ENCODE assay signal across 19 mouse cellular contexts in the genomic region with DNA sequence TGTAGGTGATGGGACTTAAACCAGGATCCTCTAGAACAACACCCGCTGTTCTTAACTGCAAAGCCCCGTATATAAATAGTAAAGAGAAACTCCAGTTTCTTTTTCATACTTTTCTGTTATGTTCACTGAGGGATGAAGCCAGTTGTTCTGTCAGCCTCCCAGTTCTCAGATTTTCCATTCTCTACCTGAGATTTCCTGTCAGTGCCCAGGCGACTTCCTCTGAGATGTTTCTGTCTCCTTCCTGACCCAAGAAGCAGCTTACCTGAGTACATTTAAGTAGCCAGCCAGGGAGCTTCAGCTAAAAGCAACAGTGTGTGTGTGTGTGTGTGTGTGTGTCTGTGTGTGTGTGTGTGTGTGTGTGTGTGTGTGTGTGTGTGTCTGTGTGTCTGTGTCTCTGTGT.
"Had no signal": no experiment of that assay in that cellular context is flagged by ENCODE, and none has a peak within 500 bp of the region (broad histone marks: within the 10 kb centered on the region; RNA-seq: fewer than 3 reads in every experiment).

No protein-coding gene starts in this region.

- H3K27me3 ChIP-seq: midbrain, embryonic 12.5 days; neural tube, embryonic 15.5 days; stomach, embryonic 15.5 days had no signal

- H3K36me3 ChIP-seq: limb, embryonic 10.5 days; limb, embryonic 13.5 days; liver, embryonic 13.5 days; midbrain, embryonic 12.5 days; midbrain, embryonic 15.5 days; neural tube, embryonic 12.5 days; neural tube, embryonic 15.5 days; stomach, embryonic 15.5 days had no signal

- DNase-seq: kidney, adult 11 months; kidney, adult 9 months; kidney, postnatal 14 days; kidney, postnatal 4 days; liver; liver, embryonic 13.5 days; lung, adult 2 months; lung, postnatal 14 days; right cerebral cortex, adult 18-20 months; right cerebral cortex, postnatal 14 days; right cerebral cortex, postnatal 4 days; thymus, postnatal 25 days had no signal
